Mouse (Mus musculus) macrophage (primary cell): ENCODE data around the gene Spata21. TPM values are rescaled to one million over a fixed set of nuclear protein-coding genes. Genes with fewer than 3 reads are reported as not detected.

Experiments used
- H3K27ac ChIP-seq: fragments of 350-480 bp; formaldehyde crosslinking; 2 replicates; pipeline ENCODE4 v1.9.0; 2021
- H3K36me3 ChIP-seq: fragments of 350-480 bp; formaldehyde crosslinking; 2 replicates; pipeline ENCODE4 v1.9.0; 2021; ENCODE audit errors: inconsistent target
- H3K4me3 ChIP-seq: fragments of 350-480 bp; formaldehyde crosslinking; 2 replicates; pipeline ENCODE4 v1.9.0; 2021; ENCODE audit errors: inconsistent target
- H3K79me2 ChIP-seq: fragments of 350-480 bp; formaldehyde crosslinking; 2 replicates; pipeline ENCODE4 v1.9.0; 2021; ENCODE audit errors: inconsistent target
- WGBS: methylation state at CpG from one replicate; pipeline ENCODE4 v1.1.7; 2026; ENCODE audit warnings: inconsistent platforms; ENCODE audit not compliant: missing documents; 5-methylcytosine and 5-hydroxymethylcytosine counted together
- polyA plus RNA-seq: library from polyadenylated mRNA; stranded (reverse); fragments of 250-400 nt; gene quantifications from 3 replicates; pipeline ENCODE4 v1.2.4, GENCODE M21; 2018; ENCODE audit warnings: inconsistent platforms

Spata21 gene
- polyA plus RNA-seq, 1 experiment from 2014 or later: not detected

DNA sequence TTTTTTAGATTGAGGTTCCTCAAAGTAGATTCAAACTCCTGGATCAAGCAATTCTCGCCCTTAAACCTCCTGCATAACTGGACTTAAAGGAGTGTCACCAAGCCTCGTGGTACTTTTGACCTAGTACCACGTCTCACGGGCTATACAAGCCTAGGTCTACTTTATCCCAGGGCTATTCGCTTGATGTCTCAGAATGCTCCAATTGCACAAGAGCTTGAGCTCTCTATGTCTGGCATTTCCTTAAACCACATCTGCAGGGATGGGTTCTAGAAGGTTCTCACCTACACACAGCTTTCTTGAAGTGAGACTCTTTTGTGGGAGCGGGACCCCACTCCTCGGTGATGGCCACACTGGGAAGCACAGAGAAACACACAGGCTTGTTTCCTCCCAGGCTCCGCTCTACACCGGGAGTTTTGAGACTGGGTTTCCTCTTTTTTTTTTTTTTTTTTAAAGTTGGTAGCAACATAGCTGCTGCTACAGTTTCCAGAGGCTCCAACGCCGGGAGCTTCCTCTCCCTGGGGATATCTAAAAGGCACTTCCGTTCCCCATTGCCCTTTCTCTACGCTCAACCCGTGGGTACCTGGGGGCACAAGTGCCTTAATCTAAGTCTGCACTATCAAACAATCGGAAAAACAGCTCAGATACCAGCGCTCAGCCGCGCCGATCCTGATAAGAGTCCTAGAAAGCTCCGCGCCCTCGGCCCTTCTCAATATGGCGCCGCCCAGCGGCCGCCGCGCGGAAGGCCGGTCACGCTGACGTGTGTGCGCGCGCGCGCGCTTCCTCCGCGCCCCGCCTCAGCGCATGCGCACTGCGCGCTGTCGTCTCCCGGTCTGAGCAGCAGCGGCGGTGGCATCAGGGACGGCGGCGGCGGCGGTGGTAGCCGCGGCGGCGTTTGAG, 59.2 kb downstream of the Spata21 start, which contains the start of gene Fbxo42:
Gene Fbxo42 (plus strand): TSS at position 802 of the 897 bp plus-strand sequence.
- Histone ChIP-seq H3K27ac (peak within 1 kb of the TSS; percentile 86), H3K4me3 (peak within 1 kb of the TSS; percentile 66), H3K36me3 (no peaks in the 10 kb centered on the region), H3K79me2 (peaks cover 43% of the 10 kb centered on the region)
- WGBS: 1% methylated on average over 56 of the region's 58 CpGs

DNA sequence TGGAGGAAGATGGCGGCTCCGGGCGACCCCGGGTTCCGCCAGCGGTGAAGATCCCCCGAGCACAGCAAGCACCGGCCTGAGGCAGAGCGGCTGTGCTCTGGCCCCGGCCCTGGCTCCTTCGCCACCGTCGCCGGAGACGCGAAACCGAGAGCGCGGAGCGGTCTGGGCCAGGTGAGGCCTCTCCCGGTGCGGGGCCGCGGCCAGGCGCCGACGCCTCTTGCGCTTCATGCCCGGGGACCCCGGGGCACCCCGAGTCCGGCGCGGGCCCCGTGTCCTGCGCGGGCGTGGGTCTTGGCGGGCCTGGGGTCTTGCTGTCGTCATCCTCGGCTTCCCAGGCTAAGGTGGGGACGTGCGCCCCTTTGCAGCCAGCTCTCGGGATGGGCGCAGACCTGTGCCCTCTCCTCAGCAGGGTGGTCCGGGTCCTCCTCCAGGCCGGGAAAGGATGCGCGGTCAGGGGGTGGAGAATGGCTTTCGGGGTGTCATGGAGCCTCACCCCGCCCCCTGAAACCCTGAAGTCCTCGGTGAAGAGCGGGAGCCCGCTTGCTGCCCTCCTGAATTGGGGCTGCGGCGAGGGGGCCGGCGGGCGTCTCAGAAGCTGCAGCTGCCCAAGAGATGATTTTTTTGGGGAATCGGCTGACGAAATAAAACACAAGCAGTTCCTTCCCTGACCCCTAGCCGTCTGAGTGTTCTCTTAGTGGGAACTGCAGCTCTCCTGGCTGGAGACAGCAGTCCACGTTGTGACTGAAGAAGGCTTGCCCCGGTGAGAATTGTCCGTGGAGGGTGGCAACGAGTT, 60.1 kb downstream of the Spata21 start:
- peaks cover 51% of the 10 kb centered on the region for H3K79me2 ChIP-seq
- WGBS: 1% methylated on average over 48 of the region's 66 CpGs
- peak overlapping the region; percentile 66 for H3K4me3 ChIP-seq
- H3K36me3 ChIP-seq: no peaks in the 10 kb centered on the region
- H3K27ac ChIP-seq: peak overlapping the region; percentile 29

DNA sequence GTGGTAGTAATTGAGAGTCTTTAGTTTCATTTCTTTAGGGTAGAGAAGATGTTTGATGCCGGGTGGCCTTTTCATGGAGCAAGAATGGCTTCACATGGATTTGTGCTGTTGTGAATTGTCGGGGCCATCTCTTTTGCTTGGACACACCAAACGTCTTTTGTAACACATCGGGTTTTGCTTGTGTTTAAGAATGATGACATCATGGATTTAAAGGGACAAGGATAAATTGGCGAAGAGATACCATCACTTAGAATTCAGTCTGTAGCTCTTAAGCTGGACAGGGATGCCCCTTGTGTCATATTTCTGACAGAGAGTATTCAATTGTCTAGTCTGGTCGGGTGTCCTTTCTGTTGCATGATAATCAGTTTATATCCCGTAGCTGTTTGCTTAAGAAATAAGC, 61.0 kb downstream of the Spata21 start:
- no peaks in the 10 kb centered on the region for H3K36me3 ChIP-seq
- H3K4me3 ChIP-seq: peak overlapping the region; percentile 66
- WGBS: 41% methylated on average over 7 of the region's 7 CpGs
- H3K79me2 ChIP-seq: peaks cover 61% of the 10 kb centered on the region
- H3K27ac ChIP-seq: peak overlapping the region; percentile 29; the same call in 1 of the 2 replicates

DNA sequence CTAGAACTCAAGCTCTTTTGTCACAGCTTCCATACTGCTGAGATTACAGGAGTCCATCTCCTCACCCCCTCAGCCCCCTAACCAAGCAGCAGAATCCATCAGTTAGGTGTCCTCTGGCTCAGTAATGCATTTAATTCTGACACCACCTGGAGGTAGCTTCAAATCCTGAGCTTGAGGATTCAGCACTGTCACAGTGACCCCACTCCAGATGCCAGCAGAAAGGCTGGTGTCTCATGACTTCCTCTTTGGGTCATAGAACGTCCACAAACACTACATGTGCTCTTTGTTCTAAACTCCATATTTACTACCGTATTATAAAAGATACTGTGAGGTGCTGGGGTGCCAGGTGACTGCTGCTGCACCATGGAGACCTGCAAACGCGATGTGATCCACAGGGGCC, 69.4 kb downstream of the Spata21 start:
- no peak overlapping the region for H3K4me3 ChIP-seq
- WGBS: 26% methylated on average over 4 of the region's 4 CpGs

DNA sequence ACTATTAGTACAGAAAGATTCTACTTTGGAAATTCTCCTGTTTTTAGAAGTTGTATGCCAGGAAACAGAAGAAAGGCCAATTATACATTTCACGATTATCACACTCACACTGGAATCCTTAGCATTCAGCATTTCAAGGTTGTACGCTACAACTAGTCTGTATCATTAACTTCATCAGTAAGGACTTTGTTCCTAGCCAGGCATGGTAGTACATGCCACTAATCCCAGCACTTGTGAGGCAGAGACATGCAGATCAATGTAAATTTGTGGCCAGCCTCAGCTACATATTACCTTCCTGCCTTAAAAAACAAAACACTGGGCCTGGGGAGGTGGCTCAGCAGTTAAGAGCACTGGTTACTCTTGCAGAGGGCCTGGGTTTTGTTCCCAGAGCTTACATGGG, 70.5 kb downstream of the Spata21 start:
- Histone ChIP-seq H3K27ac (peak overlapping the region; percentile 78), H3K4me3 (no peak overlapping the region), H3K79me2 (peaks cover 100% of the 10 kb centered on the region), H3K36me3 (no peaks in the 10 kb centered on the region)
- WGBS: 87% methylated on average over 2 of the region's 2 CpGs

More for the DNA sequence above, 69.4 kb downstream of the Spata21 start:
- Histone ChIP-seq H3K27ac (peak overlapping the region; percentile 78), H3K36me3 (no peaks in the 10 kb centered on the region), H3K79me2 (peaks cover 100% of the 10 kb centered on the region)

DNA sequence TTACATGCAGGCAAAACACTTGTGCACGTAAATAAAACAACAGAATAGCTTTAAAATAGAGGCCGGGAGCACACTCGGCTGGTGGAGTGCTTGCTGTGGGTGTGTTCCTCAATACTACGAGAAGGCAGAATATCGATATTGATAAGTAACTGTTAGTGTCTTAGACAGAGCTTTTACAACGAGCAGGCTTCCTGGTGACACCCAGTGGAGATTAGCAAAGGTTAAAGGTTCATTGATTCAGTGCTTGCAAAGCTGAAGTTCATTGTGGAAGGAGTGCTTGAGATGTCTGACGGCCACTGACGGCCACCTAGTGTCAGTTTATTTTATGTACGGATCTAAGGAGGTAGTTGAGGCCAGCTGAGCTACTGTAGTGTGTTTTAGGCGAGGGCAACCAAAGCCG, 71.0 kb downstream of the Spata21 start:
- Histone ChIP-seq H3K4me3 (no peak overlapping the region), H3K36me3 (no peaks in the 10 kb centered on the region), H3K79me2 (peaks cover 100% of the 10 kb centered on the region), H3K27ac (peak overlapping the region; percentile 78)
- 46% methylated on average over 11 of the region's 11 CpGs for WGBS

DNA sequence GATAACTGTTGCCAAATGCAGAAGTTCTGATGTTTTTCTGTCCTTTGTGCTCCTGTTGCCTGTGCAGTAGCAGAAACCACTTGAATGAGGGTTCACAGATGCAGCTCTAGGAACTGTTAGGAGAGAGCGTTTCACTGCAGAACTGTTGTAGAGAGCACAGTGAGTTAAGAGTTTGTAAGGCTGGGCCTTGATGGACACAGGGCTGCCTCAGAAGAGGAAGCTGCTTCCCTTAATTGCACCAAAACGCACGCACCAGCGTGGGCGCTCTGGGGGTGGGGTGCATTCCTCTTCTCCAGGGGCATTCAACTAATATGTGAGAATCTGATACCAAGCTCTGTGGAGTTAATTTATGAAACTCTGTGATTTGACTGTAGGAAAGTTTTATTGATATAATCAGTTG, 71.5 kb downstream of the Spata21 start:
- Histone ChIP-seq H3K79me2 (peaks cover 100% of the 10 kb centered on the region), H3K27ac (peak overlapping the region; percentile 78), H3K4me3 (no peak overlapping the region), H3K36me3 (no peaks in the 10 kb centered on the region)
- 6% methylated on average over 5 of the region's 5 CpGs for WGBS

DNA sequence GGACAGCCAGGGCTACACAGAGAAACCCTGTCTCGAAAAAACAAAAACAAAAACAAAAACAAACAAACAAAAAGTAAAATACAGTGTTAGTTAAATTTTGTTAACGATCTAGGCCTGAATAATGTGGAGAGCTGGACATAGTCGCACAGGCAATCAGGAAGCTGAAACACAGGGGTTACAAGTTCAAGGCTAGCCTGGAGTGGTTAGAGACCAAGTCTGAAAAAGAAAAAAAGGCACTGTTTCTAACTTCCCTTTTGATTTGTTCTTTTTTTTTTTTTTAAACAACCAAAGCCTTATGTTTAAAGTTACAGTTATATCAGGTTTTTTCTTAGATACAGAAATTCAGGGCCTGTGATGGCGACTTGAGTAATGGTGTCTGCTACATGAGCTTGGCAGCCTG, 72.1 kb downstream of the Spata21 start:
- WGBS: 54% methylated on average over 4 of the region's 4 CpGs

DNA sequence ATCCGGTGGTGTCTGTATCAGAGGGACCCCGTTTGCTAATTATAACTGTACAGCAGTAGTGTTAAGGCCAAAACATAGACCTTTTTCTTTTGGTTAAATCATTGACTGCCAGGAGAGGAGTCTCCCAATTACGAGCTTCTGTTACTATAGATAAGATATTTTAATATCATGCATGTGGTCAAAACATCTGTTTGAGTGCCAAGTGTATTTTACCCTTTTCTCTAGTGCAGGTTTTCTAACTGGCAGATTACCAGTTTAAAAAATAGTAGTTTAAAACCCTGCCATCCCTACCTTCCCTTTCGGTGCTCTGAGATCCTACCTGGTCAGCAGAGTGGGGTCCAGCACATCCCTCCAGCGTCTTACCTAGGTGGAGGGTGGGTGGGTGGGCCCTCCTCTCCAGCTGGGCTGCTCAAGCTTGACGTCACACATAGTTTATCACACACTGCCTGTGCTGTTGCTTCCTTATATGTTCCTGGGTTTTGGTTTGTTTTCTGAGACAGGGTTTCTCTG, 73.6 kb downstream of the Spata21 start:
- Histone ChIP-seq H3K36me3 (no peaks in the 10 kb centered on the region), H3K4me3 (no peak overlapping the region), H3K79me2 (peaks cover 100% of the 10 kb centered on the region), H3K27ac (no peak overlapping the region)
- 41% methylated on average over 6 of the region's 6 CpGs for WGBS

More for the DNA sequence above, 72.1 kb downstream of the Spata21 start:
- Histone ChIP-seq H3K27ac (peak overlapping the region; percentile 78), H3K79me2 (peaks cover 100% of the 10 kb centered on the region), H3K36me3 (no peaks in the 10 kb centered on the region), H3K4me3 (no peak overlapping the region)

Other genes starting within 250 kb of the Spata21 start
- gene Padi1, start 242.6 kb upstream of the Spata21 start, polyA plus RNA-seq: not detected in 3 replicates
- gene Padi2, start 182.0 kb upstream of the Spata21 start, polyA plus RNA-seq: 5.2 to 6.9 TPM (median 5.6 TPM) in 3 replicates
- 115 to 183 TPM (median 157 TPM) in 3 replicates for gene Sdhb, start 127.1 kb upstream of the Spata21 start, polyA plus RNA-seq
- 156 to 334 TPM (median 219 TPM) in 3 replicates for gene Atp13a2, start 101.5 kb upstream of the Spata21 start, polyA plus RNA-seq
- not detected in 3 replicates for gene Mfap2, start 77.9 kb upstream of the Spata21 start, polyA plus RNA-seq
- gene Crocc, start 27.8 kb upstream of the Spata21 start, polyA plus RNA-seq: 1.5 to 4.5 TPM (median 3.1 TPM) in 3 replicates
- 143 to 205 TPM (median 159 TPM) in 3 replicates for gene Necap2, start 10.0 kb upstream of the Spata21 start, polyA plus RNA-seq
- 80.7 to 108 TPM (median 104 TPM) in 3 replicates for gene Szrd1, start 51.4 kb downstream of the Spata21 start, polyA plus RNA-seq
- gene Fbxo42, start 59.6 kb downstream of the Spata21 start, polyA plus RNA-seq: 11.6 to 18.7 TPM (median 16.1 TPM) in 3 replicates
- gene Rsg1, start 125.6 kb downstream of the Spata21 start, polyA plus RNA-seq: 0.22 to 1.3 TPM in 2 of 3 replicates, not detected in the other
- 0.35 TPM in 1 of 3 replicates, not detected in the others for gene Arhgef19, start 151.2 kb downstream of the Spata21 start, polyA plus RNA-seq
- 0.03 to 0.17 TPM in 2 of 3 replicates, not detected in the other for gene Epha2, start 212.9 kb downstream of the Spata21 start, polyA plus RNA-seq